Mouse (Mus musculus) ES-E14 (cell line): ENCODE measurements around the gene Fxr2. TPM values are rescaled to one million over a fixed set of nuclear protein-coding genes. Genes with fewer than 3 reads are reported as not detected.

Experiments
- DNase-seq: peaks from one replicate; pipeline ENCODE4 v3.0.0-alpha.2; 2013; ENCODE audit warnings: low read depth, low spot score
- H3K27ac ChIP-seq: 2 replicates; pipeline ENCODE4 v1.5.1; 2012; ENCODE audit warnings: low read depth, mild to moderate bottlenecking, low read length, moderate library complexity, mixed read lengths; ENCODE audit not compliant: poor library complexity, insufficient read depth, severe bottlenecking
- H3K36me3 ChIP-seq: 2 replicates; pipeline ENCODE4 v1.6.1; 2012; ENCODE audit warnings: mild to moderate bottlenecking, low read length, moderate library complexity, mixed read lengths; ENCODE audit not compliant: control insufficient read depth, poor library complexity, insufficient read depth, severe bottlenecking
- H3K4me1 ChIP-seq, 2 experiments: fragments of 150-350 bp in 1 of 2; sonication (generic) in 1 of 2; 2 replicates each; pipeline ENCODE4 v1.6.1; 2012; ENCODE audit warnings: low read length in 2 of 2, mild to moderate bottlenecking in 1 of 2, mixed read lengths in 1 of 2; ENCODE audit not compliant: control insufficient read depth in 2 of 2, insufficient read depth in 2 of 2, poor library complexity in 1 of 2
- H3K4me3 ChIP-seq, 2 experiments: fragments of 150-350 bp in 1 of 2; sonication (generic) in 1 of 2; 2 replicates each; pipeline ENCODE4 v1.5.1; 2012; ENCODE audit warnings: low read length in 2 of 2, low read depth in 1 of 2, mild to moderate bottlenecking in 1 of 2, mixed read lengths in 1 of 2; ENCODE audit not compliant: insufficient read depth in 1 of 2, poor library complexity in 1 of 2, severe bottlenecking in 1 of 2
- H3K9ac ChIP-seq: 2 replicates; pipeline ENCODE4 v1.6.1; 2012; ENCODE audit warnings: low read depth, mild to moderate bottlenecking, low read length, mixed read lengths; ENCODE audit not compliant: poor library complexity, insufficient read depth, severe bottlenecking
- H3K9me3 ChIP-seq: fragments of 150-350 bp; sonication (generic); 2 replicates; pipeline ENCODE4 v1.6.1; 2012; ENCODE audit warnings: low read depth, mild to moderate bottlenecking, low read length; ENCODE audit not compliant: control insufficient read depth, insufficient read depth
- CHD2 ChIP-seq: IDR thresholded peaks from 2 replicates; pipeline ENCODE4 v1.6.1; 2014; ENCODE audit warnings: mild to moderate bottlenecking, low read depth, low read length, inconsistent platforms
- HCFC1 ChIP-seq: IDR thresholded peaks from 2 replicates; pipeline ENCODE4 v1.6.1; 2012; ENCODE audit warnings: low read length, inconsistent platforms, borderline replicate concordance; ENCODE audit not compliant: insufficient read depth
- MAFK ChIP-seq: IDR thresholded peaks from 2 replicates; pipeline ENCODE4 v1.6.1; 2014; ENCODE audit warnings: mild to moderate bottlenecking, low read depth, low read length, inconsistent platforms; ENCODE audit not compliant: insufficient read depth
- ZC3H11A ChIP-seq: IDR thresholded peaks from 2 replicates; pipeline ENCODE4 v1.6.1; 2012; ENCODE audit warnings: low read depth, mild to moderate bottlenecking, inconsistent platforms, low read length, borderline replicate concordance
- ZNF384 ChIP-seq: IDR thresholded peaks from 2 replicates; pipeline ENCODE4 v1.6.1; 2012; ENCODE audit warnings: low read depth, low read length, inconsistent platforms
- in situ Hi-C, 2 experiments: fragments of 600-800 bp; cut with MboI; formaldehyde crosslinking; loops; one replicate each; pipeline ENCODE4 v1.15.1; 2025; ENCODE audit warnings: low sequenced_read_pairs in 2 of 2, inconsistent platforms in 1 of 2; ENCODE audit not compliant: unreplicated experiment in 2 of 2
- total RNA-seq: library from RNA; depleted of rRNA; stranded (reverse); fragments of 300-350 nt; gene quantifications from 2 replicates; pipeline ENCODE4 v1.2.3, GENCODE M21; 2012

The Fxr2 gene
- total RNA-seq, 1 experiment: 161 TPM

GRCm38 (mm10) chr11:69606491-69606795 is 26.3 kb upstream of the Fxr2 start:
- Histone ChIP-seq H3K4me1 (peaks cover 6 to 12% of the 10 kb centered on the region in 2 experiments; a peak in 2 of 4 replicates), H3K27ac (no peak overlapping the region), H3K9ac (no peak overlapping the region), H3K36me3 (no peaks in the 10 kb centered on the region), H3K9me3 (no peaks in the 10 kb centered on the region), H3K4me3 (peak overlapping the region in 1 of 2 experiments; percentile 91; a peak in 2 of 4 replicates)
- DNase-seq: no peak
- no peak for TF ChIP-seq MAFK
- no peak for TF ChIP-seq HCFC1
- TF ChIP-seq ZNF384: no peak
- no peak for TF ChIP-seq ZC3H11A
- no peak for TF ChIP-seq CHD2
- in situ Hi-C loops: no loop called here

GRCm38 (mm10) chr11:69606832-69607231 is 26.0 kb upstream of the Fxr2 start:
- in situ Hi-C loops: no loop called here

GRCm38 (mm10) chr11:69608525-69608924 is 24.3 kb upstream of the Fxr2 start:
- Histone ChIP-seq H3K9me3 (no peaks in the 10 kb centered on the region), H3K4me1 (peaks cover 0 to 10% of the 10 kb centered on the region in 2 experiments; a peak in 1 of 4 replicates), H3K27ac (no peak overlapping the region), H3K36me3 (no peaks in the 10 kb centered on the region), H3K9ac (no peak overlapping the region), H3K4me3 (no peak overlapping the region)
- DNase-seq: no peak
- TF ChIP-seq ZNF384 (no peak), CHD2 (no peak), HCFC1 (no peak), MAFK (no peak), ZC3H11A (no peak)
- in situ Hi-C loops: no loop called here

More at GRCm38 (mm10) chr11:69606832-69607231, 26.0 kb upstream of the Fxr2 start:
- Histone ChIP-seq H3K27ac (no peak overlapping the region), H3K4me1 (peaks cover 3 to 8% of the 10 kb centered on the region in 2 experiments; a peak in 1 of 4 replicates), H3K9ac (no peak overlapping the region), H3K4me3 (no peak overlapping the region), H3K9me3 (no peaks in the 10 kb centered on the region), H3K36me3 (no peaks in the 10 kb centered on the region)
- TF ChIP-seq ZNF384 (no peak), CHD2 (no peak), MAFK (no peak), HCFC1 (no peak), ZC3H11A (no peak)
- no peak for DNase-seq

- TF ChIP-seq ZC3H11A (no peak), CHD2 (no peak), HCFC1 (no peak), ZNF384 (no peak), MAFK (no peak)
- no peak overlapping the region for H3K27ac ChIP-seq
- DNase-seq: no peak
- H3K36me3 ChIP-seq: no peaks in the 10 kb centered on the region
- H3K9me3 ChIP-seq: no peaks in the 10 kb centered on the region
- in situ Hi-C loops: no loop called here
- H3K4me1 ChIP-seq: peaks cover 0 to 9% of the 10 kb centered on the region in 2 experiments; a peak in 1 of 4 replicates
- H3K4me3 ChIP-seq: no peak overlapping the region
- no peak overlapping the region for H3K9ac ChIP-seq
Observed at GRCm38 (mm10) chr11:69609416-69609815, 23.4 kb upstream of the Fxr2 start.

- H3K27ac ChIP-seq: no peak overlapping the region
- no peak for DNase-seq
- no peak overlapping the region for H3K9ac ChIP-seq
- no peaks in the 10 kb centered on the region for H3K36me3 ChIP-seq
- in situ Hi-C loops: no loop called here
- H3K4me3 ChIP-seq: no peak overlapping the region
- no peaks in the 10 kb centered on the region for H3K9me3 ChIP-seq
- H3K4me1 ChIP-seq: peaks cover 0 to 9% of the 10 kb centered on the region in 2 experiments; a peak in 1 of 4 replicates
- TF ChIP-seq HCFC1: no peak
- TF ChIP-seq ZNF384: no peak
- TF ChIP-seq MAFK: no peak
- TF ChIP-seq ZC3H11A: no peak
- no peak for TF ChIP-seq CHD2
Observed at GRCm38 (mm10) chr11:69610899-69611298, 21.9 kb upstream of the Fxr2 start.
